Mouse (Mus musculus) layer of hippocampus, adult 9-10 months (tissue): ENCODE measurements at regions not wholly inside any gene's neighbourhood (a gene's known extent, or its start where the extent isn't known, plus 50 kb on each side); places are given as distances from the start of the nearest gene placed in this dataset.

Experiments
- DNase-seq: peaks from one replicate; pipeline ENCODE4 v3.0.0; 2022; ENCODE audit warnings: low spot score

- no peak for DNase-seq
Observed at GRCm38 (mm10) chr3:127985165-127985564, 89.0 kb upstream of the Fam241a start.

GRCm38 (mm10) chr3:127977240-127977639, 81.1 kb upstream of the Fam241a start:
- no peak for DNase-seq

GRCm38 (mm10) chr3:127970891-127971290, 74.8 kb upstream of the Fam241a start:
- DNase-seq: no peak

- no peak for DNase-seq
Observed at GRCm38 (mm10) chr3:127967170-127967569, 71.0 kb upstream of the Fam241a start.

- DNase-seq: no peak
Observed at GRCm38 (mm10) chr3:127966214-127966613, 70.1 kb upstream of the Fam241a start.

- no peak for DNase-seq
Observed at GRCm38 (mm10) chr3:127958919-127959684, 63.0 kb upstream of the Fam241a start.

- peak; percentile 16 for DNase-seq
Observed at GRCm38 (mm10) chr3:127954856-127955255, 58.7 kb upstream of the Fam241a start.

GRCm38 (mm10) chr3:127953610-127954009, 57.5 kb upstream of the Fam241a start:
- no peak for DNase-seq

- peak; percentile 74 for DNase-seq
Observed at GRCm38 (mm10) chr3:127948898-127949620, 52.9 kb upstream of the Fam241a start.

GRCm38 (mm10) chr3:127948326-127948725, 52.2 kb upstream of the Fam241a start:
- no peak for DNase-seq
